Mouse (Mus musculus) ES-E14 (cell line): Measurements from ENCODE around the gene Lrp5. TPM values are rescaled to one million over a fixed set of nuclear protein-coding genes. Genes with fewer than 3 reads are reported as not detected.

Source experiments
- DNase-seq: peaks from one replicate; pipeline ENCODE4 v3.0.0-alpha.2; 2013; ENCODE audit warnings: low read depth, low spot score
- H3K27ac ChIP-seq: 2 replicates; pipeline ENCODE4 v1.5.1; 2012; ENCODE audit warnings: low read depth, mild to moderate bottlenecking, low read length, moderate library complexity, mixed read lengths; ENCODE audit not compliant: poor library complexity, insufficient read depth, severe bottlenecking
- H3K36me3 ChIP-seq: 2 replicates; pipeline ENCODE4 v1.6.1; 2012; ENCODE audit warnings: mild to moderate bottlenecking, low read length, moderate library complexity, mixed read lengths; ENCODE audit not compliant: control insufficient read depth, poor library complexity, insufficient read depth, severe bottlenecking
- H3K4me1 ChIP-seq, 2 experiments: fragments of 150-350 bp in 1 of 2; sonication (generic) in 1 of 2; 2 replicates each; pipeline ENCODE4 v1.6.1; 2012; ENCODE audit warnings: low read length in 2 of 2, mild to moderate bottlenecking in 1 of 2, mixed read lengths in 1 of 2; ENCODE audit not compliant: control insufficient read depth in 2 of 2, insufficient read depth in 2 of 2, poor library complexity in 1 of 2
- H3K4me3 ChIP-seq, 2 experiments: fragments of 150-350 bp in 1 of 2; sonication (generic) in 1 of 2; 2 replicates each; pipeline ENCODE4 v1.5.1; 2012; ENCODE audit warnings: low read length in 2 of 2, low read depth in 1 of 2, mild to moderate bottlenecking in 1 of 2, mixed read lengths in 1 of 2; ENCODE audit not compliant: insufficient read depth in 1 of 2, poor library complexity in 1 of 2, severe bottlenecking in 1 of 2
- H3K9ac ChIP-seq: 2 replicates; pipeline ENCODE4 v1.6.1; 2012; ENCODE audit warnings: low read depth, mild to moderate bottlenecking, low read length, mixed read lengths; ENCODE audit not compliant: poor library complexity, insufficient read depth, severe bottlenecking
- H3K9me3 ChIP-seq: fragments of 150-350 bp; sonication (generic); 2 replicates; pipeline ENCODE4 v1.6.1; 2012; ENCODE audit warnings: low read depth, mild to moderate bottlenecking, low read length; ENCODE audit not compliant: control insufficient read depth, insufficient read depth
- CHD2 ChIP-seq: IDR thresholded peaks from 2 replicates; pipeline ENCODE4 v1.6.1; 2014; ENCODE audit warnings: mild to moderate bottlenecking, low read depth, low read length, inconsistent platforms
- HCFC1 ChIP-seq: IDR thresholded peaks from 2 replicates; pipeline ENCODE4 v1.6.1; 2012; ENCODE audit warnings: low read length, inconsistent platforms, borderline replicate concordance; ENCODE audit not compliant: insufficient read depth
- MAFK ChIP-seq: IDR thresholded peaks from 2 replicates; pipeline ENCODE4 v1.6.1; 2014; ENCODE audit warnings: mild to moderate bottlenecking, low read depth, low read length, inconsistent platforms; ENCODE audit not compliant: insufficient read depth
- ZC3H11A ChIP-seq: IDR thresholded peaks from 2 replicates; pipeline ENCODE4 v1.6.1; 2012; ENCODE audit warnings: low read depth, mild to moderate bottlenecking, inconsistent platforms, low read length, borderline replicate concordance
- ZNF384 ChIP-seq: IDR thresholded peaks from 2 replicates; pipeline ENCODE4 v1.6.1; 2012; ENCODE audit warnings: low read depth, low read length, inconsistent platforms
- in situ Hi-C, 2 experiments: fragments of 600-800 bp; cut with MboI; formaldehyde crosslinking; loops; one replicate each; pipeline ENCODE4 v1.15.1; 2025; ENCODE audit warnings: low sequenced_read_pairs in 2 of 2, inconsistent platforms in 1 of 2; ENCODE audit not compliant: unreplicated experiment in 2 of 2
- total RNA-seq: library from RNA; depleted of rRNA; stranded (reverse); fragments of 300-350 nt; gene quantifications from 2 replicates; pipeline ENCODE4 v1.2.3, GENCODE M21; 2012

The Lrp5 gene
- total RNA-seq, 1 experiment = 46.1 TPM

DNA sequence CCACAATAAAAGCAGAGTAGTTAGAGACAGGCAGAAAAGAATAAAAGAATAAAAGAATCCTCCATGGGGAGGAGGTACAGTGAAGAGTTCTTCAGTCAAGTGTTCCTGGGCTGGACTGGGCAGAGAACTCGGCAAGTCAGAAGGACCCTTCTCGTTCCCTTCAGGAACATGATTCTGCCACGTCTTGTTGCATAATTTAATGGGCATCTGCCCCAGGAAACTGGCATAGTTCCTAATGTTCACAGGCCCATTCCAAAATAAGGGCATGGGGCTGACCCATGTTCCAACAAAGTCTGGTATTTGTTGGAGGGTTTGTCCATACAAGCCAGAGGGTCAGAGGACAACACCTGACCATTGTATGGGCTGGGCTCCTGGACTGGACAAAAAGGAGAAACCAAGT is 8.6 kb upstream of the Lrp5 start:
- TF ChIP-seq ZNF384 = no peak
- no peak for TF ChIP-seq ZC3H11A
- no peak for TF ChIP-seq HCFC1
- TF ChIP-seq CHD2 = no peak
- TF ChIP-seq MAFK = no peak
- H3K9ac ChIP-seq = no peak overlapping the region
- no peaks in the 10 kb centered on the region for H3K36me3 ChIP-seq
- H3K4me1 ChIP-seq = peaks cover 3 to 5% of the 10 kb centered on the region in 2 experiments; a peak in 2 of 4 replicates
- no peak overlapping the region for H3K4me3 ChIP-seq
- DNase-seq = no peak
- in situ Hi-C loops = no loop called here
- H3K9me3 ChIP-seq = no peaks in the 10 kb centered on the region
- no peak overlapping the region for H3K27ac ChIP-seq

- Histone ChIP-seq H3K4me3 (no peak overlapping the region), H3K4me1 (peaks cover 3 to 4% of the 10 kb centered on the region in 2 experiments; a peak in 1 of 4 replicates), H3K36me3 (no peaks in the 10 kb centered on the region), H3K27ac (no peak overlapping the region), H3K9me3 (no peaks in the 10 kb centered on the region), H3K9ac (no peak overlapping the region)
- no peak for DNase-seq
- in situ Hi-C loops = no loop called here
- TF ChIP-seq ZNF384 (no peak), ZC3H11A (no peak), MAFK (no peak), HCFC1 (no peak), CHD2 (no peak)
These were observed 8.1 kb upstream of the Lrp5 start for GRCm38 (mm10) chr19:3694476-3694875.

- DNase-seq = no peak
- in situ Hi-C loops = no loop called here
- Histone ChIP-seq H3K4me1 (peaks cover 6 to 11% of the 10 kb centered on the region in 2 experiments; a peak in 3 of 4 replicates), H3K9ac (no peak overlapping the region), H3K27ac (no peak overlapping the region), H3K4me3 (no peak overlapping the region), H3K9me3 (no peaks in the 10 kb centered on the region), H3K36me3 (no peaks in the 10 kb centered on the region)
- TF ChIP-seq ZC3H11A = no peak
- peak; percentile 48; the same call in 1 of the 2 replicates for TF ChIP-seq ZNF384
- no peak for TF ChIP-seq CHD2
- TF ChIP-seq MAFK = peak; percentile 32; the same call in 1 of the 2 replicates
These were observed 6.2 kb upstream of the Lrp5 start for GRCm38 (mm10) chr19:3692414-3693145.

GRCm38 (mm10) chr19:3691337-3691736 is 5.0 kb upstream of the Lrp5 start:
- DNase-seq = no peak
- H3K36me3 ChIP-seq = no peaks in the 10 kb centered on the region
- no peaks in the 10 kb centered on the region for H3K9me3 ChIP-seq
- TF ChIP-seq MAFK = no peak
- no peak for TF ChIP-seq HCFC1
- TF ChIP-seq ZNF384 = no peak
- no peak for TF ChIP-seq CHD2
- no peak for TF ChIP-seq ZC3H11A
- no peak overlapping the region for H3K27ac ChIP-seq
- peaks cover 8 to 19% of the 10 kb centered on the region in 2 experiments for H3K4me1 ChIP-seq
- in situ Hi-C loops = no loop called here
- no peak overlapping the region for H3K9ac ChIP-seq
- H3K4me3 ChIP-seq = no peak overlapping the region
